Mouse (Mus musculus): ENCODE results near the gene Tmem14c. TPM values are rescaled to one million over a fixed set of nuclear protein-coding genes. Genes with fewer than 3 reads are reported as not detected.

Gene Tmem14c
- total RNA-seq, 2 experiments from 2014 or later: 55.5 to 59.4 TPM

DNA sequence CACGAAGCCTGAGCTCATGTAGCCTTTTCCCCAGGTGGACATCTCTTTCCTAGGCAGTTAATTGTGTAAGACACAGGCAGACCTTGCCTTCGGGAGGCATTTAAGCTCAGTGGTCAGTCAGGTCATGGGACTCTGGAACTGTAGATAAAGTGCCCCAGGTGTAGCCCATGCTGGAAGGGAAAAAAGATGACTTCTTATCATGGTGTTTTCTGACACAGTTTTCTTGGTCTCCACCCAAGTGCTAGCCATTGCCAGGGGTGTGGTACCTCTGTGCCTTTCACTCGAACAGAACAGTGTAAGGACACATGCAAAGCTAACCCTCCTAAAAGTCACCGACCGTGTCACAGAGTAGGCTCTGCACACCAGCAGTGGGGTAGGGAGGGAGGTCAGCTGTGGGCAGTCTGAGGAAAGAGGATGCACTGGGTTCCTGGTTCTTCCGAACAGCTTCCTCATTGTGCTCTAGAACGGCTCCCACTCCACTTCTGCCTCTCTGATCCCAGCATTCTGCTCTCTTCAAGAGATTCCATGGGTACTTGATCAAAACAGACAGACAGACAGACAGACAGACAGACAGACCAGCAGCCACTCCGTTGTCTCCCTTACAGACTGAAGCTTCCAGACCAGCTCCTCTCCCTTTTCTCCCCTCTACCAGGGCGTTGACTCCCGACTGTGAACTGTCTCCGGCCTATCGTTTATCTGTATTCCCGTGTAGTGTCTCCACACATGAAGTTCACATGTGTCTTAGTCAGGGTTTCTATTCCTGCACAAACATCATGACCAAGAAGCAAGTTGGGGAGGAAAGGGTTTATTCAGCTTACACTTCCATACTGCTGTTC is 2.9 kb downstream of the Tmem14c start:
- Histone ChIP-seq H3K27ac (no peak overlapping the region), H3K4me3 (no peak overlapping the region)
- no peak for DNase-seq (ENCODE audit: low spot score in 2 of 2)
- TF ChIP-seq CTCF (conservative IDR thresholded peaks at IDR 0.05): no peak

DNA sequence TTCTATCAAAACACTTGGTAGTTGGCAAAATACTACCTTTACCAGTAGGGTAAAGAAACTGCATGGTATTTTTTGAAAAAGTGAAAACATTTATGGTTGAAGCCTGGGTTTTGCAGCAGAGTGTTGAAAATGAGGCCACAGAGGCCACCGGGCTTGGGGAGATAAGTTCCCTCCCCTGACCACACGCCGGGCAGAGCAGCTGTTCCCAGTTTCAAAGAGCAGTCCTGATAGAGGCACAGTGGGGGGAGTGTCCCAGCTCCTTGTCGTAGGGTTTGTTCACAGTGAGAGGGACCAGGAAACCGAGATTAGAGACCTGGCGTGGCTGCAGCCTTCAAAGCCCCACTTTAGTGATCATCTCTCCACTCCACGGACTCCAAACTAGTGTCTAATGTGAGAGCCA is 4.4 kb downstream of the Tmem14c start:
- TF ChIP-seq CTCF (conservative IDR thresholded peaks at IDR 0.05): no peak

DNA sequence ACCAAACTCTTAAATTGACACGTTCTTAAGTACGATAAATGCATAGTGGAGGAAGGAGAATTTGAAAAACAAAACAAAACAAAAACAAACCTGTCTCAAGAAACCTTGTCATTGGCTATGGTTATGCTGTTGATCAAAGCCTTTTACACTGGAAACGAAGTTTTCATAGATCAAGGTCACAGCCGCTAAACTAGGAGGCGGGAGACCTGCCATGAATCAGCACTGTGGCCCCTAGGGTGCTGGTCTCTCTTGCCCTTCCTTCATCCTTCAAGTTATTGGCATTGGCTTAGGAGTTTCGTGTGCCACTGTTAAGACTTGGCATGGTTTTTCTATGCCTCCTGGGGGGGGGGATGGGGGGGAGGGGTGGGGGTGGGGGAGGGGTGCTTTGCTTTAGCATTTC is 5.5 kb downstream of the Tmem14c start:
- H3K27ac ChIP-seq: no peak overlapping the region
- DNase-seq (ENCODE audit: low spot score in 2 of 2): no peak
- H3K4me3 ChIP-seq: no peak overlapping the region
- no peak for TF ChIP-seq CTCF (conservative IDR thresholded peaks at IDR 0.05)

More for the DNA sequence above, 4.4 kb downstream of the Tmem14c start:
- H3K27ac ChIP-seq: no peak overlapping the region
- DNase-seq (ENCODE audit: low spot score in 2 of 2): no peak
- no peak overlapping the region for H3K4me3 ChIP-seq

DNA sequence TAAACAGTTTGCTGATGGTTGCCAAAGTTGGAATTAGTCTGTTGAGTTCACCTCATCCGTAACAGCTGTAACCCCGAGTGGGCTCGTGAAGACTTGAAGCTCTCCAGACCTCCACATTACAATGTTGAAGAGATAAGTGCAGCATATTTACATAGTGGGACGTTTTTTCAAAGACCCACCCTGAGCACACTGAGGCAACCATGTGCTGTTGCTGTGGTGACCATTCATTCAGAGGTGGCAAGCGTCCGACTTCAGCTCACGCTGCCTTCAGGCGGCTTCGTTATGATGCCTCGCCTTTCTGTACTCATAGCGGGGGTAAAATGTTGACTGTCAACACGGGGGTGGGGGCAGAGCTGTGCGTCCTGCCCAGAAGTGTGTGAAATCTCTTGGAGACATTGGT is 6.0 kb downstream of the Tmem14c start:
- no peak for TF ChIP-seq CTCF (conservative IDR thresholded peaks at IDR 0.05)
- DNase-seq (ENCODE audit: low spot score in 2 of 2): no peak
- no peak overlapping the region for H3K4me3 ChIP-seq
- no peak overlapping the region for H3K27ac ChIP-seq

DNA sequence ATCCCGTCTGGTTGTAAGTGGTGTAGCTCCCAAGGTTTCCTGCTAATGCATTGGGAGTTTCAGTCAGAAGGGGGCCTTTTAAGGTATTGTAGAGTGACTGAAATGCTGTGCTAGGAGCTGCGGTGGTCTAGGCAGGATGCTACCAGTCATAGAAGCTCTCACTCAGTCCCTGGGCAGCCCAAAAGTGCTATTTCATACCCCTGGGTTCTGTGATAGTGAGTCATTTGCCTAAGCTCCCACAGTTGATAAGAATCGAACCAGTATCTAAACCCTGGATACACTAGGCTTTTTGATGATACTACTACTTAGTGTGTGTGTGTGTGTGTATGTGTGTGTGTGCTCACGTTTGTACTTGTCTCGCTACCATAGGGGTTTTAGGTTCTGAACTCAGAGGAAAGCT is 14.0 kb downstream of the Tmem14c start:
- DNase-seq (ENCODE audit: low spot score in 2 of 2): no peak
- Histone ChIP-seq H3K4me3 (no peak overlapping the region), H3K27ac (no peak overlapping the region)
- no peak for TF ChIP-seq CTCF (conservative IDR thresholded peaks at IDR 0.05)

DNA sequence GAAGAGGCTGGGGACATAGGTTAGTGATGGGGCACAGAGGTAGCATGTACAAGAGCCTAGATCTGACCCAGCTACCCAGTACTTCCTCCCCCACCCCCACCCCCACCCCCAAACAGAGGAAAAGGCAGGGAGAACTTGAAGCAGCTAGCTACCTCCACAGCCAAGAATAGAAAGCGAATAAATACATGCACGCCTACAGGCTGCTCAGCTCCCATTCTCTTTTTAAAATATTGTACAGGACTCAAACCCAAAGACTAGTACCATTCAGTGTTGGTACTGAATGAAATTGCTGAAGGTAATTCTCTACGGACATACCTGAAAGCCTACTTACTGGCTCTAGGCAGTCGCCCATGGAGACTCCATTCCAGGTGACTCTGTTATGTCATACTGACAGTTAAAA is 26.4 kb downstream of the Tmem14c start:
- no peak for DNase-seq (ENCODE audit: low spot score in 2 of 2)
- H3K27ac ChIP-seq: no peak overlapping the region
- no peak overlapping the region for H3K4me3 ChIP-seq
- TF ChIP-seq CTCF (conservative IDR thresholded peaks at IDR 0.05): no peak

DNA sequence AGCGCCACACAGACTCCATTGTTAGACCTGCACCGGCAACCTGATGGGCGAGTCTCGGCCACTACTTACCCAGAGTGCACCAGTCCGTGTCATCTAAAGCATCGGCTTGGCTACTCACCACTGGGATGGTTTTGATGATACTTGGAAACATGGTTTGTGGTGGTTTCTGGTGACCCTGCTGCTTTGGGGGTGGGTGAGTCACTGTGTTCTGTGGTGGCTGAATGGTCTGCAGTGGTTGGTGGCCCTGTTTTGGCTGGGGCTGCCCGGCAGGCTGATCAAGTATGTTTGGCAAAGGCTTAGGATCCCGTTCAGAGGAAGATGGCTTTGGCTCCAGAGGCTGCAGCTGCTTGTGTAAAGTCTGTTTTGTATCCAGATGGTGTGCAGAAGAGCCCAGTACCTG is 29.8 kb downstream of the Tmem14c start:
- TF ChIP-seq CTCF (conservative IDR thresholded peaks at IDR 0.05): no peak
- no peak for DNase-seq (ENCODE audit: low spot score in 2 of 2)
- Histone ChIP-seq H3K4me3 (no peak overlapping the region), H3K27ac (no peak overlapping the region)

DNA sequence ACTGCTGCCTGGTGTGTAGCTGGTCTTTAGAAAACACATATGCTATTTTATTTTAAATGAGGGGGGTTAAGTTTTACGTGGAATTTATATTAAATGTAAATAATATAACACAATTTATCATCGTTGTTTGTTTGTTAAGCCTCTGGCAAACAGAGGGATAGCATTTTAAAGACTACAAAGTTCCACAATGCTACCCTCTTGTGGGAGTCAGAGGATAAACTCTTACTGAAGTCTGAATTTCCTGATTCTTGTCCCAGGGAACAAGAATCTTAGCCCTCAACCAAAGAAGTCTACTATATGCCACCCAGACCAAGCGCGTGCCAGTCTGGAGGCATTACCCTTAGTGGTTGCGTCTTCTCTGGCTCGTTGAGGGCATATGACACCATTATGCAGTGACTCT is 31.2 kb downstream of the Tmem14c start:
- no peak overlapping the region for H3K4me3 ChIP-seq
- DNase-seq (ENCODE audit: low spot score in 2 of 2): no peak
- H3K27ac ChIP-seq: no peak overlapping the region
- TF ChIP-seq CTCF (conservative IDR thresholded peaks at IDR 0.05): peak; percentile 68

DNA sequence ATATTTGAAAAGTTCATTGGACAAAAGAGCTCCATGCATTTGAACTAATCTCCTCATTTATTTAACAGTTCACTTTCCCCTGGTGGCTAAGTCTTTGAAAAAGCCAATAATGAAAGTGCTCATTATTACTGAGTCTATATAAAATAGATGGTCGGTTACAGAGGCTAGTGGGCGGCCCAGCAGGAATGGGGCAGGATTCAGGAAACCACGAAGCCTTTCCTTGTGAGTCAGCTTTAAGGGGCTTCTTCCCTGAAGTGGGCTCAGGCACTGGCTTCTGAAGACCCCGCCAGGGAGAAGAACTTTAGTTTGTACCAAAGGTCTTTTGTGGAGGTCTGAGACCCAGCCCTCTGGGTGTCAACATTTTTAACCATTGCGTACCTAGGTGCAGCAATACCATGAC is 35.9 kb downstream of the Tmem14c start:
- DNase-seq (ENCODE audit: low spot score in 2 of 2): no peak
- Histone ChIP-seq H3K4me3 (no peak overlapping the region), H3K27ac (no peak overlapping the region)
- no peak for TF ChIP-seq CTCF (conservative IDR thresholded peaks at IDR 0.05)

DNA sequence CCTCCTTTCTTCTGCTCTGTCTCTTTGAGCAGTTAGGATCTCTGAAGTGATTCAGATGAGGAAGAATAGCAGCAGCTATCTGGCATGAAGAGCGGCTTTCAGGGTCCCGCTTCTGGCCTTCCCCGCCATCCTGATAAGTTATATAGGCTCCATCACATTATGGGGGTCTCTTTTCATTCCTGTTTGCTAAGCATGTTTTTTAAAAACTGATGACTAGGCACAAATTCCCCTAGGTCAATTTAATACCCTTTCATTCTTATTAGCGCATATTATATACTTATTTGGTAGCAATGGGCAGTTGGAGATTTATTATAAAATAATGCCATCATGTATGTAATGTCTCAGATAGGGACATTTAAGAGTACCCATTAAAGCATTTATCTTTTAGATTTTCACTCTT is 51.5 kb downstream of the Tmem14c start:
- Histone ChIP-seq H3K4me3 (no peak overlapping the region), H3K27ac (no peak overlapping the region)
- TF ChIP-seq CTCF (conservative IDR thresholded peaks at IDR 0.05): no peak
- DNase-seq (ENCODE audit: low spot score in 2 of 2): no peak

DNA sequence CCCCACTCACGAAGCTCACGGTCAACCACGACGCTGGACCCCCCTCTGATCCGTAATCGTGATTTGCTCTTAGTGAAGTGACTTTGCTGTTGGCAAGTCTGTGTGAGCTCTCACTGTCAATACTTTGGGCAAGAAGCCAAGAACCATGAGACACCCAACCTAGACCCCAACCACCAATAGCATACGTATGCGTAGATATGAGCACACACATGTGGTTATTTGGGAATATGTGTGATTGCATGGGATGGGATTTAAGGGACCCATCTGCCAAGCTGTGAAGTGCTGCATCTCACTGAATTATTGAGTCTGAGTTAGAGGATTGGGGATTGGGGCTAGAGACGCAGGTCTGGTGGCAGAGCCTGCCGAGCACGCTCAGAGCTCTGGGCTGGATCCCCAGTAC is 55.5 kb downstream of the Tmem14c start:
- H3K27ac ChIP-seq: no peak overlapping the region
- TF ChIP-seq CTCF (conservative IDR thresholded peaks at IDR 0.05): no peak
- H3K4me3 ChIP-seq: no peak overlapping the region
- no peak for DNase-seq (ENCODE audit: low spot score in 2 of 2)

Other genes starting within 250 kb of the Tmem14c start
- gene Gcnt2, start 156.5 kb upstream of the Tmem14c start, total RNA-seq (2021): 10 to 100 TPM; 16.3 to 17.0 TPM
- gene Pak1ip1, start 15.3 kb upstream of the Tmem14c start, total RNA-seq (2021): 10 to 100 TPM; 41.6 to 44.1 TPM
- 1 to 10 TPM in 1 of 2 experiments, under 1 TPM in 1; 0.91 to 1.7 TPM for gene Mak, start 63.4 kb downstream of the Tmem14c start, total RNA-seq (2021)
- not detected for gene Gcm2, start 94.7 kb downstream of the Tmem14c start, total RNA-seq (2021)
- gene Sycp2l, start 98.0 kb downstream of the Tmem14c start, total RNA-seq (2021): not detected
- 10 to 100 TPM; 16.2 to 16.9 TPM for gene Elovl2, start 204.1 kb downstream of the Tmem14c start, total RNA-seq (2021)
- 100 to 1,000 TPM; 141 to 143 TPM for gene Smim13, start 233.6 kb downstream of the Tmem14c start, total RNA-seq (2021)